In genomic region chr10:12881911-12882310, GRCm38 (mm10) we compare ENCODE assay signal across 29 mouse cellular contexts. TPM values are rescaled to one million over a fixed set of nuclear protein-coding genes. Genes with fewer than 3 reads are reported as not detected.
DNase-seq lines count a peak whose midpoint lies in the region; ATAC-seq and TF ChIP-seq lines count a peak whose summit lies in the region.
"Had no signal": no experiment of that assay in that cellular context is flagged by ENCODE, and none has a peak within 500 bp of the region (broad histone marks: within the 10 kb centered on the region; RNA-seq: fewer than 3 reads in every experiment).

No protein-coding gene starts in this region.

- in situ Hi-C loops in Patski (cut with MboI; ENCODE audit: low pct_unique_long_range_greater_than_20kb), result no loop called here

- no peak overlapping the region for H3K4me2 ChIP-seq in intestine, embryonic 15.5 days (replicated peaks)
- H3K4me2 ChIP-seq: embryonic facial prominence, embryonic 13.5 days; forebrain, embryonic 12.5 days; forebrain, embryonic 15.5 days; heart, embryonic 13.5 days; hindbrain, embryonic 14.5 days had no signal

- no peak overlapping the region for H3K27ac ChIP-seq in kidney, adult 2 months (ENCODE audit: insufficient read depth, low read depth, low read length)
- no peak overlapping the region for H3K27ac ChIP-seq in intestine, embryonic 15.5 days
- H3K27ac ChIP-seq: embryonic facial prominence, embryonic 10.5 days; embryonic facial prominence, embryonic 13.5 days; forebrain, embryonic 12.5 days; forebrain, embryonic 15.5 days; heart, adult 2 months; heart, embryonic 10.5 days; heart, embryonic 13.5 days; hindbrain, embryonic 14.5 days; hindbrain, postnatal 0 days had no signal

- no peaks in the 10 kb centered on the region for H3K4me1 ChIP-seq in kidney, adult 2 months (ENCODE audit: control insufficient read depth, insufficient read depth, low read length)
- peaks cover 4% of the 10 kb centered on the region; the same call in 1 of the 2 replicates for H3K4me1 ChIP-seq in intestine, embryonic 15.5 days (replicated peaks)

- no peak for TF ChIP-seq CTCF in kidney, adult 2 months (conservative IDR thresholded peaks at IDR 0.05; ENCODE audit: insufficient read depth, insufficient read length, low read depth, low read length)
- no peak for TF ChIP-seq CTCF in Patski (IDR thresholded peaks at IDR 0.05)

- peak; percentile 56 for DNase-seq in heart, adult 11 months
- no peak for DNase-seq in heart, postnatal 4 days
- DNase-seq in kidney, adult 2 months, result peak; percentile 23
- no peak for DNase-seq in kidney, adult 9 months
- peak; percentile 70 for DNase-seq in 3T3-L1 (ENCODE audit: low read depth, low spot score)
- no peak for DNase-seq in Patski (ENCODE audit: low read depth, low spot score)
- no peak for DNase-seq in thymus, postnatal 0 days (ENCODE audit: low spot score)
- DNase-seq: adrenal gland, adult 8-10 months; adrenal gland, postnatal 25 days; B cell, adult 2 months; cerebellum, adult 11-12 months; cerebellum, adult 8-10 months; cerebellum, postnatal 10 days; cerebellum, postnatal 36 days; embryo, embryonic 11 days; gastrocnemius, postnatal 25 days; heart, adult 2 months; heart, postnatal 14 days had no signal

- H3K9ac ChIP-seq in intestine, embryonic 15.5 days, result no peak overlapping the region
- H3K9ac ChIP-seq: embryonic facial prominence, embryonic 13.5 days; forebrain, embryonic 12.5 days; forebrain, embryonic 15.5 days; heart, embryonic 13.5 days; hindbrain, embryonic 14.5 days had no signal

- POLR2A ChIA-PET in Patski (lab: Charles Lee), result interaction anchor here (1.6 kb wide), 1 partner anchor 13 kb away, joined by 5 read pairs; the partner anchor contains the start of gene Utrn

- H3K9me3 ChIP-seq in intestine, embryonic 15.5 days, result no peaks in the 10 kb centered on the region
- H3K9me3 ChIP-seq: embryonic facial prominence, embryonic 10.5 days; embryonic facial prominence, embryonic 13.5 days; forebrain, embryonic 12.5 days; forebrain, embryonic 15.5 days; heart, embryonic 10.5 days; heart, embryonic 13.5 days had no signal

- no peak overlapping the region for H3K4me3 ChIP-seq in kidney, adult 2 months (ENCODE audit: insufficient read depth, low read depth, low read length)
- no peak overlapping the region for H3K4me3 ChIP-seq in intestine, embryonic 15.5 days (replicated peaks)
- H3K4me3 ChIP-seq: embryonic facial prominence, embryonic 10.5 days; embryonic facial prominence, embryonic 13.5 days; erythroblast, embryonic 14.5 days; forebrain, embryonic 12.5 days; forebrain, embryonic 15.5 days; heart, adult 2 months; heart, embryonic 10.5 days; heart, embryonic 13.5 days had no signal

- H3K27me3 ChIP-seq in kidney, adult 2 months (replicated peaks; ENCODE audit: control insufficient read depth, insufficient read depth, low read length), result no peaks in the 10 kb centered on the region
- H3K27me3 ChIP-seq in Patski, result no peaks in the 10 kb centered on the region
- no peaks in the 10 kb centered on the region for H3K27me3 ChIP-seq in intestine, embryonic 15.5 days (replicated peaks)
- H3K27me3 ChIP-seq: embryonic facial prominence, embryonic 13.5 days; forebrain, embryonic 15.5 days; heart, embryonic 13.5 days had no signal

- TF ChIP-seq POLR2A in kidney, adult 2 months (IDR thresholded peaks at IDR 0.05; ENCODE audit: low read depth, low read length), result no peak

- H3K36me3 ChIP-seq in kidney, adult 2 months (ENCODE audit: control insufficient read depth, insufficient read depth, low read length), result no peaks in the 10 kb centered on the region
- H3K36me3 ChIP-seq in intestine, embryonic 15.5 days, result no peaks in the 10 kb centered on the region
- H3K36me3 ChIP-seq: embryonic facial prominence, embryonic 10.5 days; embryonic facial prominence, embryonic 13.5 days; forebrain, embryonic 12.5 days; forebrain, embryonic 15.5 days; heart, embryonic 10.5 days; heart, embryonic 13.5 days had no signal

- 72% methylated on average over 4 of the region's 4 CpGs for WGBS in kidney, adult 2 months
- WGBS in intestine, embryonic 15.5 days, result 86% methylated on average over 4 of the region's 4 CpGs

- CTCF ChIA-PET in Patski (lab: Charles Lee), result no interaction called here

- ATAC-seq in Patski, result peak; percentile 42
- no peak for ATAC-seq in intestine, embryonic 15.5 days
- ATAC-seq: forebrain, embryonic 15.5 days; hindbrain, postnatal 0 days; inflammation-experienced regulatory T-cells, adult 6 months had no signal

RNA-seq across cellular contexts. Expression of gene Utrn, which starts 12.7 kb away (rescaled TPM):
- total RNA-seq in heart, postnatal 4 days (2021), result 100 to 1,000 TPM in 1 of 2 experiments, 10 to 100 TPM in 1; 95.0 to 104 TPM
- polyA plus RNA-seq in kidney, adult 2 months (2012; rRNA removed), result 20.8 and 21.1 TPM in 2 replicates
- polyA plus RNA-seq in Patski (2021), result 40.9 TPM
- polyA plus RNA-seq in thymus, postnatal 0 days (2015; fragmentation: Nextera tagmentation; extraction: Ambion mirVana), result 54.3 and 84.8 TPM in 2 replicates
- 43.8 and 46.2 TPM in 2 replicates for polyA plus RNA-seq in intestine, embryonic 15.5 days (2015; fragmentation: Nextera tagmentation; extraction: Ambion mirVana)

Comparison
In these comparisons a context has a peak if more than half of its experiments do, and no peak if none do; other contexts are left out.
1. DNase-seq: peak in heart, adult 11 months (single experiment), kidney, adult 2 months (single experiment) and 3T3-L1 (single experiment); none in heart, postnatal 4 days (single experiment), kidney, adult 9 months (single experiment), Patski (single experiment) and thymus, postnatal 0 days (single experiment).